Mouse (Mus musculus) embryonic fibroblast, embryonic 13.5 days (primary cell): Measurements from ENCODE around the gene Sh2d1b2. TPM values are rescaled to one million over a fixed set of nuclear protein-coding genes. Genes with fewer than 3 reads are reported as not detected.
"Not testable (repeated sequence)": the region's sequence is repeated elsewhere in the genome, so short reads cannot be mapped to it uniquely, and the experiment has no call there.

Experiments
- H3K27ac ChIP-seq: 2 replicates; pipeline ENCODE4 v1.5.1; 2012; ENCODE audit warnings: low read length, control low read depth, inconsistent platforms; ENCODE audit not compliant: insufficient read depth
- H3K4me1 ChIP-seq: 2 replicates; pipeline ENCODE4 v1.6.1; 2011; ENCODE audit warnings: low read length; ENCODE audit not compliant: control insufficient read depth, insufficient read depth
- H3K4me3 ChIP-seq: 2 replicates; pipeline ENCODE4 v1.5.1; 2011; ENCODE audit warnings: mild to moderate bottlenecking, control low read depth, low read length; ENCODE audit not compliant: insufficient read depth
- CTCF ChIP-seq: IDR thresholded peaks from 2 replicates; pipeline ENCODE4 v1.5.1; 2011; ENCODE audit warnings: mild to moderate bottlenecking, control low read depth, low read length, moderate library complexity, borderline replicate concordance; ENCODE audit not compliant: insufficient read depth
- POLR2A ChIP-seq: IDR thresholded peaks from 2 replicates; pipeline ENCODE4 v1.6.1; 2011; ENCODE audit warnings: low read depth, mild to moderate bottlenecking, control low read depth, low read length, moderate library complexity
- polyA plus RNA-seq: library from polyadenylated mRNA; stranded (reverse); fragments of >200 nt; gene quantifications from 2 replicates; pipeline ENCODE4 v1.2.4, GENCODE M21; 2011; ENCODE audit warnings: low read depth; ENCODE audit not compliant: missing spikeins, insufficient read length

The Sh2d1b2 gene
- polyA plus RNA-seq: not detected in 2 replicates

GRCm38 (mm10) chr1:170232688-170233087, at the start of gene Sh2d1b2:
Gene Sh2d1b2, plus strand, starts transcription at chr1:170232749.
- H3K4me3 ChIP-seq, H3K4me1 ChIP-seq, H3K27ac ChIP-seq: not testable (repeated sequence)

GRCm38 (mm10) chr1:170185137-170185536, 47.4 kb upstream of the Sh2d1b2 start:
- Histone ChIP-seq H3K27ac (no peak overlapping the region), H3K4me1 (no peaks in the 10 kb centered on the region; the same call in 1 of the 2 replicates), H3K4me3 (no peak overlapping the region)
- TF ChIP-seq CTCF: no peak
- TF ChIP-seq POLR2A: no peak

GRCm38 (mm10) chr1:170186531-170186930, 46.0 kb upstream of the Sh2d1b2 start:
- H3K4me1 ChIP-seq: no peaks in the 10 kb centered on the region; the same call in 1 of the 2 replicates
- TF ChIP-seq POLR2A (no peak), CTCF (no peak)
- no peak overlapping the region for H3K27ac ChIP-seq
- H3K4me3 ChIP-seq: no peak overlapping the region

GRCm38 (mm10) chr1:170188601-170189000, 43.9 kb upstream of the Sh2d1b2 start:
- no peaks in the 10 kb centered on the region; the same call in 1 of the 2 replicates for H3K4me1 ChIP-seq
- no peak for TF ChIP-seq CTCF
- TF ChIP-seq POLR2A: no peak
- H3K4me3 ChIP-seq: no peak overlapping the region
- peak overlapping the region; percentile 76 for H3K27ac ChIP-seq

GRCm38 (mm10) chr1:170190225-170190624, 42.3 kb upstream of the Sh2d1b2 start:
- Histone ChIP-seq H3K4me1 (no peaks in the 10 kb centered on the region; the same call in 1 of the 2 replicates), H3K27ac (no peak overlapping the region), H3K4me3 (no peak overlapping the region)
- no peak for TF ChIP-seq POLR2A
- no peak for TF ChIP-seq CTCF

- Histone ChIP-seq H3K4me3 (no peak overlapping the region), H3K4me1 (no peaks in the 10 kb centered on the region; the same call in 1 of the 2 replicates), H3K27ac (no peak overlapping the region)
- TF ChIP-seq CTCF: no peak
- no peak for TF ChIP-seq POLR2A
These were observed 40.6 kb upstream of the Sh2d1b2 start for GRCm38 (mm10) chr1:170191925-170192324.

GRCm38 (mm10) chr1:170196211-170196610, 36.3 kb upstream of the Sh2d1b2 start:
- Histone ChIP-seq H3K4me3 (no peak overlapping the region), H3K4me1 (no peaks in the 10 kb centered on the region), H3K27ac (no peak overlapping the region)
- TF ChIP-seq POLR2A (no peak), CTCF (no peak)

GRCm38 (mm10) chr1:170200379-170200778, 32.2 kb upstream of the Sh2d1b2 start:
- Histone ChIP-seq H3K4me3 (no peak overlapping the region), H3K4me1 (no peaks in the 10 kb centered on the region), H3K27ac (no peak overlapping the region)
- TF ChIP-seq CTCF (peak; percentile 17; the same call in 1 of the 2 replicates), POLR2A (no peak)

GRCm38 (mm10) chr1:170206395-170206794, 26.2 kb upstream of the Sh2d1b2 start:
- Histone ChIP-seq H3K4me3 (no peak overlapping the region), H3K27ac (no peak overlapping the region), H3K4me1 (no peaks in the 10 kb centered on the region)
- TF ChIP-seq POLR2A (no peak), CTCF (no peak)

- TF ChIP-seq CTCF: no peak
- no peak overlapping the region for H3K4me3 ChIP-seq
- H3K27ac ChIP-seq: no peak overlapping the region
- H3K4me1 ChIP-seq: no peaks in the 10 kb centered on the region; the same call in 1 of the 2 replicates
These were observed 19.2 kb upstream of the Sh2d1b2 start for GRCm38 (mm10) chr1:170213181-170213879.
